9 mouse cellular contexts compared by ENCODE assay signal in genomic region chr8:128724819-128725218, GRCm38 (mm10). TPM values are rescaled to one million over a fixed set of nuclear protein-coding genes. Genes with fewer than 3 reads are reported as not detected.
DNase-seq lines count a peak whose midpoint lies in the region; ATAC-seq lines count a peak whose summit lies in the region.
"Had no signal": no experiment of that assay in that cellular context is flagged by ENCODE, and none has a peak within 500 bp of the region (broad histone marks: within the 10 kb centered on the region; RNA-seq: fewer than 3 reads in every experiment).

No protein-coding gene starts in this region.

- H3K36me3 ChIP-seq in embryonic facial prominence, embryonic 11.5 days (replicated peaks; ENCODE audit: control insufficient read depth, insufficient read depth, low read depth, low read length): peaks cover 4% of the 10 kb centered on the region; the same call in 1 of the 2 replicates
- H3K36me3 ChIP-seq in neural tube, embryonic 15.5 days: peaks cover 36% of the 10 kb centered on the region

- H3K9me3 ChIP-seq in embryonic facial prominence, embryonic 11.5 days (replicated peaks; ENCODE audit: control insufficient read depth, low read length): no peaks in the 10 kb centered on the region
- H3K9me3 ChIP-seq in neural tube, embryonic 15.5 days (replicated peaks): no peaks in the 10 kb centered on the region

- H3K4me3 ChIP-seq in embryonic facial prominence, embryonic 11.5 days (ENCODE audit: low read depth, low read length): no peak overlapping the region
- H3K4me3 ChIP-seq in neural tube, embryonic 15.5 days (replicated peaks): no peak overlapping the region
- H3K4me3 ChIP-seq: myocyte had no signal

- H3K27ac ChIP-seq in embryonic facial prominence, embryonic 11.5 days (replicated peaks; ENCODE audit: low read depth, low read length): no peak overlapping the region
- no peak overlapping the region for H3K27ac ChIP-seq in neural tube, embryonic 15.5 days (replicated peaks)

- 59% methylated on average over 1 of the region's 1 CpGs for WGBS in embryonic facial prominence, embryonic 11.5 days
- WGBS in neural tube, embryonic 15.5 days: 71% methylated on average over 1 of the region's 1 CpGs

- no peak for ATAC-seq in embryonic facial prominence, embryonic 11.5 days (replicated peaks; ENCODE audit: insufficient number of reproducible peaks, low FRiP score, low TSS enrichment, low read depth)
- ATAC-seq in neural tube, embryonic 15.5 days (ENCODE audit: low FRiP score): peak; percentile 59; the same call in 1 of the 2 replicates

- DNase-seq in adrenal gland, adult 2 months: peak; percentile 23
- DNase-seq in adrenal gland, postnatal 4 days (ENCODE audit: low spot score in 2 of 2): no peak
- DNase-seq in left cerebral cortex, postnatal 14 days (ENCODE audit: low spot score in 2 of 2): peak; percentile 38 to 47
- DNase-seq in left cerebral cortex, postnatal 36 days (ENCODE audit: low spot score in 2 of 2): no peak
- DNase-seq in embryonic facial prominence, embryonic 11.5 days (ENCODE audit: low spot score): peak; percentile 49
- peak; percentile 30 to 31 for DNase-seq in kidney, postnatal 36 days
- no peak for DNase-seq in testis, postnatal 14 days (ENCODE audit: low spot score)

- no peaks in the 10 kb centered on the region for H3K4me1 ChIP-seq in embryonic facial prominence, embryonic 11.5 days (ENCODE audit: control insufficient read depth, insufficient read depth, low read length)
- H3K4me1 ChIP-seq in neural tube, embryonic 15.5 days: no peaks in the 10 kb centered on the region

- intact Hi-C loops in left cerebral cortex, postnatal 14 days (cut with DNase I): loop anchor here (2.0 to 10.0 kb wide), 2 partner anchors 72 to 210 kb away; no protein-coding TSS in a partner anchor
- intact Hi-C loops in left cerebral cortex, postnatal 36 days (cut with DNase I): loop anchor here (2.0 kb wide), 1 partner anchor 70 kb away; no protein-coding TSS in a partner anchor

- no peak overlapping the region for H3K9ac ChIP-seq in embryonic facial prominence, embryonic 11.5 days (replicated peaks; ENCODE audit: low read length)
- no peak overlapping the region for H3K9ac ChIP-seq in neural tube, embryonic 15.5 days (replicated peaks)

- no peak overlapping the region for H3K4me2 ChIP-seq in embryonic facial prominence, embryonic 11.5 days (ENCODE audit: low read depth, low read length)
- no peak overlapping the region for H3K4me2 ChIP-seq in neural tube, embryonic 15.5 days

- no peaks in the 10 kb centered on the region for H3K27me3 ChIP-seq in embryonic facial prominence, embryonic 11.5 days (ENCODE audit: control insufficient read depth, insufficient read depth, low read length)
- H3K27me3 ChIP-seq in neural tube, embryonic 15.5 days (replicated peaks): no peaks in the 10 kb centered on the region

RNA-seq across cellular contexts. Expression of gene Itgb1, which starts 39.4 kb away (rescaled TPM):
- 100 to 1,000 TPM; 237 to 267 TPM for total RNA-seq in adrenal gland, adult 2 months (2021)
- polyA plus RNA-seq in adrenal gland, adult 2 months (2012; rRNA removed): 15.5 and 19.1 TPM in 2 replicates
- 100 to 1,000 TPM; 332 to 338 TPM for total RNA-seq in adrenal gland, postnatal 4 days (2021)
- total RNA-seq in left cerebral cortex, postnatal 14 days (2021): 10 to 100 TPM; 79.2 to 81.9 TPM
- total RNA-seq in left cerebral cortex, postnatal 36 days (2021): 10 to 100 TPM; 49.4 to 51.1 TPM
- polyA plus RNA-seq in embryonic facial prominence, embryonic 11.5 days (2014; fragmentation: Nextera tagmentation; extraction: Ambion mirVana): 233 and 253 TPM in 2 replicates
- 91.7 and 119 TPM in 2 replicates for polyA plus RNA-seq in neural tube, embryonic 15.5 days (2015; fragmentation: Nextera tagmentation; extraction: Ambion mirVana)

Comparison
In these comparisons a context has a peak if more than half of its experiments do, and no peak if none do; other contexts are left out.
1. DNase-seq: peak in adrenal gland, adult 2 months (single experiment), left cerebral cortex, postnatal 14 days (2 of 2), embryonic facial prominence, embryonic 11.5 days (single experiment) and kidney, postnatal 36 days (2 of 2); none in adrenal gland, postnatal 4 days (0 of 2), left cerebral cortex, postnatal 36 days (0 of 2) and testis, postnatal 14 days (single experiment).